Mouse (Mus musculus): ENCODE data around the gene Angptl7. TPM values are rescaled to one million over a fixed set of nuclear protein-coding genes. Genes with fewer than 3 reads are reported as not detected.

Angptl7 gene
- polyA plus RNA-seq, 1 experiment: not detected

GRCm38 (mm10) chr4:148507585-148507984, 7.3 kb upstream of the Angptl7 start:
- no peaks in the 10 kb centered on the region for H3K4me1 ChIP-seq (ENCODE audit: control insufficient read depth)
- no peaks in the 10 kb centered on the region for H3K27me3 ChIP-seq (ENCODE audit: control insufficient read depth)
- H3K9me3 ChIP-seq (ENCODE audit: control insufficient read depth, low read length): no peaks in the 10 kb centered on the region
- TF ChIP-seq GATA1 (IDR thresholded peaks at IDR 0.05; ENCODE audit: low read length) (no peak), TAL1 (IDR thresholded peaks at IDR 0.05; ENCODE audit: low read length) (no peak)
- H3K4me3 ChIP-seq (replicated peaks): no peak overlapping the region
- peaks cover 34% of the 10 kb centered on the region for H3K36me3 ChIP-seq (ENCODE audit: control insufficient read depth)

- H3K9me3 ChIP-seq (ENCODE audit: control insufficient read depth, low read length): no peaks in the 10 kb centered on the region
- no peaks in the 10 kb centered on the region for H3K27me3 ChIP-seq (ENCODE audit: control insufficient read depth)
- H3K36me3 ChIP-seq (ENCODE audit: control insufficient read depth): peaks cover 39% of the 10 kb centered on the region
- TF ChIP-seq TAL1 (IDR thresholded peaks at IDR 0.05; ENCODE audit: low read length) (no peak), GATA1 (IDR thresholded peaks at IDR 0.05; ENCODE audit: low read length) (no peak)
- no peaks in the 10 kb centered on the region for H3K4me1 ChIP-seq (ENCODE audit: control insufficient read depth)
- H3K4me3 ChIP-seq (replicated peaks): no peak overlapping the region
These were observed 4.3 kb upstream of the Angptl7 start for GRCm38 (mm10) chr4:148504497-148504959.

GRCm38 (mm10) chr4:148495874-148496689, 4.2 kb downstream of the Angptl7 start:
- H3K36me3 ChIP-seq (ENCODE audit: control insufficient read depth): peaks cover 75% of the 10 kb centered on the region
- H3K4me1 ChIP-seq (ENCODE audit: control insufficient read depth): no peaks in the 10 kb centered on the region
- no peak overlapping the region for H3K4me3 ChIP-seq (replicated peaks)
- no peaks in the 10 kb centered on the region for H3K27me3 ChIP-seq (ENCODE audit: control insufficient read depth)
- TF ChIP-seq GATA1 (IDR thresholded peaks at IDR 0.05; ENCODE audit: low read length): no peak
- no peak for TF ChIP-seq TAL1 (IDR thresholded peaks at IDR 0.05; ENCODE audit: low read length)
- no peaks in the 10 kb centered on the region for H3K9me3 ChIP-seq (ENCODE audit: control insufficient read depth, low read length)

GRCm38 (mm10) chr4:148495160-148495559, 5.1 kb downstream of the Angptl7 start:
- Histone ChIP-seq H3K27me3 (ENCODE audit: control insufficient read depth) (no peaks in the 10 kb centered on the region), H3K4me3 (replicated peaks) (no peak overlapping the region), H3K4me1 (ENCODE audit: control insufficient read depth) (no peaks in the 10 kb centered on the region), H3K9me3 (ENCODE audit: control insufficient read depth, low read length) (no peaks in the 10 kb centered on the region), H3K36me3 (ENCODE audit: control insufficient read depth) (peaks cover 75% of the 10 kb centered on the region)
- TF ChIP-seq GATA1 (IDR thresholded peaks at IDR 0.05; ENCODE audit: low read length) (no peak), TAL1 (IDR thresholded peaks at IDR 0.05; ENCODE audit: low read length) (no peak)

- TF ChIP-seq GATA1 (IDR thresholded peaks at IDR 0.05; ENCODE audit: low read length) (no peak), TAL1 (IDR thresholded peaks at IDR 0.05; ENCODE audit: low read length) (no peak)
- Histone ChIP-seq H3K36me3 (ENCODE audit: control insufficient read depth) (peaks cover 83% of the 10 kb centered on the region), H3K27me3 (ENCODE audit: control insufficient read depth) (no peaks in the 10 kb centered on the region), H3K9me3 (ENCODE audit: control insufficient read depth, low read length) (no peaks in the 10 kb centered on the region), H3K4me1 (ENCODE audit: control insufficient read depth) (no peaks in the 10 kb centered on the region), H3K4me3 (replicated peaks) (no peak overlapping the region)
These were observed 8.8 kb downstream of the Angptl7 start for GRCm38 (mm10) chr4:148491448-148491847.

GRCm38 (mm10) chr4:148490502-148490901, 9.8 kb downstream of the Angptl7 start:
- Histone ChIP-seq H3K27me3 (ENCODE audit: control insufficient read depth) (no peaks in the 10 kb centered on the region), H3K36me3 (ENCODE audit: control insufficient read depth) (peaks cover 84% of the 10 kb centered on the region), H3K4me1 (ENCODE audit: control insufficient read depth) (no peaks in the 10 kb centered on the region), H3K9me3 (ENCODE audit: control insufficient read depth, low read length) (no peaks in the 10 kb centered on the region), H3K4me3 (replicated peaks) (no peak overlapping the region)
- TF ChIP-seq TAL1 (IDR thresholded peaks at IDR 0.05; ENCODE audit: low read length) (no peak), GATA1 (IDR thresholded peaks at IDR 0.05; ENCODE audit: low read length) (no peak)

DNA sequence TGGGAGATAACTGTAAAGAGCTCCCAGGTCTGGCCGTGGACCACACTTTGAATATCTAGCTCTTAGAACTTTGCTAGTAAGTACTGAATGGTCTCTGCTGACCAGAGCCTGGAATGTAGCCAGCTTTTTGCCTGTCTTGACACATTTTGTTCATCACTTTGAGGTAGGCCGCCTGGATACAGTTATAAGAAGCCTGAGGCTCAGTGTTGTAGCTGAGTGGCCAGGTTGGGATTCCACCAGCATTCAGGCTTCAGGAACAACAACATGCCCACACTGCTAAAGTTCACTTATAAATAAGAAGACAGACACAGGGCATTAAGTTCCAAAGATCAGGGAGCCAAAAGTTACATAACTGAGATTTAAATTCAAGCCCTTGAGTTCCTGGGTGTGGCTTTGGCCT, 12.4 kb downstream of the Angptl7 start:
- H3K36me3 ChIP-seq (ENCODE audit: control insufficient read depth): peaks cover 91% of the 10 kb centered on the region
- TF ChIP-seq TAL1 (IDR thresholded peaks at IDR 0.05; ENCODE audit: low read length) (no peak), GATA1 (IDR thresholded peaks at IDR 0.05; ENCODE audit: low read length) (no peak)
- no peak overlapping the region for H3K4me3 ChIP-seq (replicated peaks)
- no peaks in the 10 kb centered on the region for H3K4me1 ChIP-seq (ENCODE audit: control insufficient read depth)
- no peaks in the 10 kb centered on the region for H3K9me3 ChIP-seq (ENCODE audit: control insufficient read depth, low read length)
- H3K27me3 ChIP-seq (ENCODE audit: control insufficient read depth): no peaks in the 10 kb centered on the region

GRCm38 (mm10) chr4:148484511-148484910, 15.7 kb downstream of the Angptl7 start:
- H3K36me3 ChIP-seq (ENCODE audit: control insufficient read depth): peaks cover 91% of the 10 kb centered on the region
- no peaks in the 10 kb centered on the region for H3K27me3 ChIP-seq (ENCODE audit: control insufficient read depth)
- no peak for TF ChIP-seq TAL1 (IDR thresholded peaks at IDR 0.05; ENCODE audit: low read length)
- TF ChIP-seq GATA1 (IDR thresholded peaks at IDR 0.05; ENCODE audit: low read length): no peak
- H3K9me3 ChIP-seq (ENCODE audit: control insufficient read depth, low read length): no peaks in the 10 kb centered on the region
- no peak overlapping the region for H3K4me3 ChIP-seq (replicated peaks)
- H3K4me1 ChIP-seq (ENCODE audit: control insufficient read depth): no peaks in the 10 kb centered on the region

GRCm38 (mm10) chr4:148481557-148482168, 18.6 kb downstream of the Angptl7 start:
- Histone ChIP-seq H3K4me1 (ENCODE audit: control insufficient read depth) (no peaks in the 10 kb centered on the region), H3K36me3 (ENCODE audit: control insufficient read depth) (peaks cover 86% of the 10 kb centered on the region), H3K9me3 (ENCODE audit: control insufficient read depth, low read length) (no peaks in the 10 kb centered on the region), H3K27me3 (ENCODE audit: control insufficient read depth) (no peaks in the 10 kb centered on the region), H3K4me3 (replicated peaks) (no peak overlapping the region)
- TF ChIP-seq GATA1 (IDR thresholded peaks at IDR 0.05; ENCODE audit: low read length) (no peak), TAL1 (IDR thresholded peaks at IDR 0.05; ENCODE audit: low read length) (no peak)
